Mouse (Mus musculus): ENCODE data around the gene Olfr1238. TPM values are rescaled to one million over a fixed set of nuclear protein-coding genes. Genes with fewer than 3 reads are reported as not detected.

Gene Olfr1238
- polyA plus RNA-seq (2014; fragmentation: Illumina TruSeq; extraction: RNeasy Lipid Tissue Mini Kit (QIAGEN cat#74804); ENCODE audit: low read depth, low replicate concordance) = not detected

DNA sequence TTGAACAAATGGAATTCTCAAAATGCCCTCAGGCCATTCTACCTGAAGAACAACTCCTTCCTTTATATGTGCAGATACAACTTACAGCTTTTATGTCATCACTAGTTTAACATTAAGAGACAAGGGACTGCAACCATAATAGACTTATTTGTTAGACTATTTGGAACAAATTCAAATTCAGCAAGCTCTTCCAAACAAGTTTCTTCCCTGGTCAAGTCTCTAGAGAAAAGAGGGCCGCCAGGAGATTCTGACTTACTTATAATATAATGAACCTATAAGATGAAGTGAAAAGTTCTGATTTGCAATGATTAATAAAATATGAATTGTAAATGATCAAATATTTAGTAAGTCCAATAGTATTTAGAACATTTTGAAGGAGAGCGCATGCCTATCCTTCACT is at the start of gene Olfr1238:
Olfr1238 (minus strand) TSS at position 101 of the 400 bp plus-strand sequence.

DNA sequence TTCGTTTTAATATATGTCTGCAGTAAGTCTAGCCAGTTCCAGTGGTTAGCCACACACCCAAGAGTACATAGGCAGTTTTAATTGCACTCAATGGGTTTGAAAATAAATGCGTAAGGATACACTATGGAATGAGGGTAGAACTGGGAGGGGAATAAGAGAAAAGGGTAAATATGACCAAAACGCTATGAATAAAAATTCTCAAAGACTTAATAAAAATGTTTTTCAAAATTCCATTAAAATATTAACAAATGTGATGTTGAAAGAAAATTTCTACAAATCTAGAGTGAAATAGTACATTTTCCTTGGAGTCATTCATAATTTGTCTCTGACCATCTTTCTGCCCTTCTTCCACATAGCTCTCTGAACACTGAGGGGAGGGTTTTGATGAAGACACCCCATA is 33.4 kb upstream of the Olfr1238 start, which contains the start of gene Olfr1240:
Olfr1240 (minus strand) TSS at position 101 of the 400 bp plus-strand sequence.

DNA sequence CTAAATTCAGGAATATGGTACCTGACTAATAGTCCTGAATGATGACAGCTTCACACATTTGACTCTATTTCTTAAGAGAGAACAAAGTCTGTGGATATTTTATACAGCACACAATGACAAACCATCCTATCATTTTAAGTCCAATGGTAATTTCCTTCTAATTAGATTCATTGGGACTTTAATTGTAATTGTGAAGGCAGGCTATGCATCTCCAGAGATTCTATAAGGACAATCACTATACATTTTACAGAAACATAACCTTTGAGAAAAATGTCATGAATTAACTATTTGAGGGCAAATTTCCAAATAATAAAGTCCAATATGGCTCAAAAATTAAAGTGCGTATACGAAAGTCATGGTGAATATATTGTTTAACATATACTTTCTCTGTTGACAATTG is 10.8 kb upstream of the Olfr1238 start, which contains the start of gene Olfr1239:
Olfr1239 (minus strand) TSS at position 101 of the 400 bp plus-strand sequence.

DNA sequence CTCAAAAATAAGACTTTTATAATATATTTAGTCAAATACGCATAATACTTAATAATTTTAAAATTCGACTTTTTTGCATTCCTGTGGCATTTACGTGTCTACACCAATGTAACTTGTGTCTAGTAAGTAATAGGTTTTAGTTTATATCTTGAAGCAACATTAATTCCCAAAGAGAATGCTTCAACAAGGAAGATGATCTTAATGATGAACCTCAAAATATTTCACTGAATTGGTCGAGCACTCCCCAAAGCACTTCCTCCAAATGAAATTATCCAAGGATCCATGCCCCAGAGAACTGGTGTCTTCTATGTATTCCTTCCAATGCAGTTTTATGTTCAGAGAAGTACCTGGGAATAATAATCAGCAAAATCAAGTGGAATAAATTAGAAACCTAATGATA is 44.7 kb downstream of the Olfr1238 start, which contains the start of gene Olfr1234:
Olfr1234 (minus strand) TSS at position 101 of the 400 bp plus-strand sequence.

Other genes with a start within 250 kb of the Olfr1238 start
- not detected for gene Olfr1224-ps1, start 245.6 kb downstream of the Olfr1238 start, polyA plus RNA-seq (2014; fragmentation: Illumina TruSeq; extraction: RNeasy Lipid Tissue Mini Kit (QIAGEN cat#74804); ENCODE audit: low read depth, low replicate concordance)
- not detected for gene Olfr1225, start 235.0 kb downstream of the Olfr1238 start, polyA plus RNA-seq (2014; fragmentation: Illumina TruSeq; extraction: RNeasy Lipid Tissue Mini Kit (QIAGEN cat#74804); ENCODE audit: low read depth, low replicate concordance)
- not detected for gene Olfr1226, start 209.6 kb downstream of the Olfr1238 start, polyA plus RNA-seq (2014; fragmentation: Illumina TruSeq; extraction: RNeasy Lipid Tissue Mini Kit (QIAGEN cat#74804); ENCODE audit: low read depth, low replicate concordance)
- not detected for gene Olfr1228, start 155.6 kb downstream of the Olfr1238 start, polyA plus RNA-seq (2014; fragmentation: Illumina TruSeq; extraction: RNeasy Lipid Tissue Mini Kit (QIAGEN cat#74804); ENCODE audit: low read depth, low replicate concordance)
- not detected for gene Olfr1229, start 121.7 kb downstream of the Olfr1238 start, polyA plus RNA-seq (2014; fragmentation: Illumina TruSeq; extraction: RNeasy Lipid Tissue Mini Kit (QIAGEN cat#74804); ENCODE audit: low read depth, low replicate concordance)
- not detected for gene Olfr1230, start 112.4 kb downstream of the Olfr1238 start, polyA plus RNA-seq (2014; fragmentation: Illumina TruSeq; extraction: RNeasy Lipid Tissue Mini Kit (QIAGEN cat#74804); ENCODE audit: low read depth, low replicate concordance)
- not detected for gene Olfr1231, start 102.6 kb downstream of the Olfr1238 start, polyA plus RNA-seq (2014; fragmentation: Illumina TruSeq; extraction: RNeasy Lipid Tissue Mini Kit (QIAGEN cat#74804); ENCODE audit: low read depth, low replicate concordance)
- not detected for gene Olfr1232, start 80.0 kb downstream of the Olfr1238 start, polyA plus RNA-seq (2014; fragmentation: Illumina TruSeq; extraction: RNeasy Lipid Tissue Mini Kit (QIAGEN cat#74804); ENCODE audit: low read depth, low replicate concordance)
- gene Olfr1233, start 67.3 kb downstream of the Olfr1238 start, polyA plus RNA-seq (2014; fragmentation: Illumina TruSeq; extraction: RNeasy Lipid Tissue Mini Kit (QIAGEN cat#74804); ENCODE audit: low read depth, low replicate concordance) = not detected
- not detected for gene Olfr1234, start 44.8 kb downstream of the Olfr1238 start, polyA plus RNA-seq (2014; fragmentation: Illumina TruSeq; extraction: RNeasy Lipid Tissue Mini Kit (QIAGEN cat#74804); ENCODE audit: low read depth, low replicate concordance)
- gene Olfr1239, start 10.7 kb upstream of the Olfr1238 start, polyA plus RNA-seq (2014; fragmentation: Illumina TruSeq; extraction: RNeasy Lipid Tissue Mini Kit (QIAGEN cat#74804); ENCODE audit: low read depth, low replicate concordance) = not detected
- gene Olfr1240, start 33.3 kb upstream of the Olfr1238 start, polyA plus RNA-seq (2014; fragmentation: Illumina TruSeq; extraction: RNeasy Lipid Tissue Mini Kit (QIAGEN cat#74804); ENCODE audit: low read depth, low replicate concordance) = not detected
- gene Olfr1241, start 77.5 kb upstream of the Olfr1238 start, polyA plus RNA-seq (2014; fragmentation: Illumina TruSeq; extraction: RNeasy Lipid Tissue Mini Kit (QIAGEN cat#74804); ENCODE audit: low read depth, low replicate concordance) = not detected
- not detected for gene Olfr1242, start 88.7 kb upstream of the Olfr1238 start, polyA plus RNA-seq (2014; fragmentation: Illumina TruSeq; extraction: RNeasy Lipid Tissue Mini Kit (QIAGEN cat#74804); ENCODE audit: low read depth, low replicate concordance)
- not detected for gene Olfr1243, start 121.8 kb upstream of the Olfr1238 start, polyA plus RNA-seq (2014; fragmentation: Illumina TruSeq; extraction: RNeasy Lipid Tissue Mini Kit (QIAGEN cat#74804); ENCODE audit: low read depth, low replicate concordance)
- not detected for gene Olfr1245, start 168.8 kb upstream of the Olfr1238 start, polyA plus RNA-seq (2014; fragmentation: Illumina TruSeq; extraction: RNeasy Lipid Tissue Mini Kit (QIAGEN cat#74804); ENCODE audit: low read depth, low replicate concordance)
- not detected for gene Olfr1246, start 183.5 kb upstream of the Olfr1238 start, polyA plus RNA-seq (2014; fragmentation: Illumina TruSeq; extraction: RNeasy Lipid Tissue Mini Kit (QIAGEN cat#74804); ENCODE audit: low read depth, low replicate concordance)
- gene Olfr1247, start 204.5 kb upstream of the Olfr1238 start, polyA plus RNA-seq (2014; fragmentation: Illumina TruSeq; extraction: RNeasy Lipid Tissue Mini Kit (QIAGEN cat#74804); ENCODE audit: low read depth, low replicate concordance) = not detected
- gene Olfr1248, start 208.6 kb upstream of the Olfr1238 start, polyA plus RNA-seq (2014; fragmentation: Illumina TruSeq; extraction: RNeasy Lipid Tissue Mini Kit (QIAGEN cat#74804); ENCODE audit: low read depth, low replicate concordance) = not detected
- not detected for gene Olfr1249, start 225.3 kb upstream of the Olfr1238 start, polyA plus RNA-seq (2014; fragmentation: Illumina TruSeq; extraction: RNeasy Lipid Tissue Mini Kit (QIAGEN cat#74804); ENCODE audit: low read depth, low replicate concordance)

Measured in liver, adult 10 weeks (tissue).